Mouse (Mus musculus) heart, postnatal 0 days (tissue): ENCODE results near the gene Suds3. TPM values are rescaled to one million over a fixed set of nuclear protein-coding genes. Genes with fewer than 3 reads are reported as not detected.
A peak's percentile ranks its signal among the peaks of the same experiment; 100 is the strongest.

ENCODE experiments used
- ATAC-seq: fragments of 200-750 bp; cut with Nextera tagmentation; 2 replicates; pipeline ENCODE4 v1.8.0; 2017; ENCODE audit warnings: low read depth, moderate number of reproducible peaks, moderate library complexity; ENCODE audit not compliant: insufficient read depth
- DNase-seq: peaks from one replicate; pipeline ENCODE4 v3.0.0-alpha.2; 2016; ENCODE audit warnings: low spot score
- H3K27ac ChIP-seq: fragments of 300-500 bp; sonication (generic); 2 replicates; pipeline ENCODE4 v1.5.1; 2014; ENCODE audit warnings: low read depth, mild to moderate bottlenecking
- H3K27me3 ChIP-seq: fragments of 300-500 bp; sonication (generic); 2 replicates; pipeline ENCODE4 v1.6.1; 2014; ENCODE audit warnings: low read length, mixed read lengths; ENCODE audit not compliant: control insufficient read depth, insufficient read depth
- H3K36me3 ChIP-seq: fragments of 300-500 bp; sonication (generic); replicated peaks from 2 replicates; pipeline ENCODE4 v1.6.1; 2014; ENCODE audit warnings: low read length, mixed read lengths; ENCODE audit not compliant: control insufficient read depth, insufficient read depth
- H3K4me1 ChIP-seq: fragments of 300-500 bp; sonication (generic); 2 replicates; pipeline ENCODE4 v1.6.1; 2014; ENCODE audit warnings: antibody characterized with exemption; ENCODE audit not compliant: control insufficient read depth, insufficient read depth
- H3K4me2 ChIP-seq: fragments of 300-500 bp; sonication (generic); 2 replicates; pipeline ENCODE4 v1.6.1; 2014; ENCODE audit warnings: low read depth, mild to moderate bottlenecking, low read length, moderate library complexity
- H3K4me3 ChIP-seq: fragments of 300-500 bp; sonication (generic); 2 replicates; pipeline ENCODE4 v1.5.1; 2014; ENCODE audit warnings: low read depth, low read length
- H3K9ac ChIP-seq: fragments of 300-500 bp; sonication (generic); replicated peaks from 2 replicates; pipeline ENCODE4 v1.6.1; 2014; ENCODE audit warnings: low read depth, low read length, mixed read lengths
- H3K9me3 ChIP-seq: fragments of 300-500 bp; sonication (generic); replicated peaks from 2 replicates; pipeline ENCODE4 v1.6.1; 2016; ENCODE audit warnings: low read length; ENCODE audit not compliant: control insufficient read depth
- CTCF ChIP-seq: IDR thresholded peaks from 2 replicates; pipeline ENCODE4 v1.5.1; 2016; ENCODE audit warnings: antibody characterized with exemption, control low read depth, low read depth
- EP300 ChIP-seq: IDR thresholded peaks from 2 replicates; pipeline ENCODE4 v1.6.1; 2016; ENCODE audit warnings: antibody characterized with exemption, low read depth
- WGBS: fragments of 180-500 bp; shearing (Covaris S2); extraction: QIAGEN DNeasy Blood & Tissue Kit; methylation state at CpG from one replicate; pipeline ENCODE4 v1.1.7; 2014; 5-methylcytosine and 5-hydroxymethylcytosine counted together
- polyA plus RNA-seq: library from polyadenylated mRNA; unstranded; fragments of >200 nt; fragmentation: Nextera tagmentation; extraction: Ambion mirVana; gene quantifications from 2 replicates; pipeline ENCODE4 v1.2.1, GENCODE M21; 2015
- total RNA-seq: library from RNA; depleted of rRNA; stranded (reverse); fragments of >200 nt; gene quantifications from 2 replicates; pipeline ENCODE4 v1.2.3, GENCODE M21; 2014; ENCODE audit warnings: low replicate concordance

The Suds3 gene
- total and polyA plus RNA-seq, 2 experiments from 2014 or later = 36.9 to 50.1 TPM

DNA sequence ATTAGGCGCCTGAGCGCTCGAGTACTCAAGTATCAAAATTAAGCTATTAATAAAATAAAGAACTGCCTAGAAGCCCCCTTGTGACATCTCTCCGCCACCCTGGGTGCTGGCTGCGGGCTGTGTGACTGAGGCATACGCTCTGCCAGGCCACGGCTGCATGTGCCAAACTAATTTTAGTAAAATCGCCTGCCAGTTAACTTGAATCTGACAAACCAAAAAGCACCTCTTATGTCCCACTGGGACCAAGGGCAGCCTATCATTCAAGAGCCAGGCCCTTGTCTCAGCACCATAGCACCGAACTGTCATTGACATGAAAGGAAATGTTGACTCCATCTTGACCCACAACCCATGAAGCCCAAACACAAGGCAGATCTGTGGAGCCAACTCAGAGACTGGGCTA, 10.2 kb downstream of the Suds3 start:
- H3K9me3 ChIP-seq = no peaks in the 10 kb centered on the region
- ATAC-seq (no peak), DNase-seq (no peak)
- H3K4me1 ChIP-seq = no peaks in the 10 kb centered on the region
- 69% methylated on average over 9 of the region's 9 CpGs for WGBS
- no peak overlapping the region for H3K27ac ChIP-seq
- H3K9ac ChIP-seq = no peak overlapping the region
- TF ChIP-seq CTCF = no peak
- TF ChIP-seq EP300 = no peak
- H3K36me3 ChIP-seq = peaks cover 90% of the 10 kb centered on the region
- no peak overlapping the region for H3K4me3 ChIP-seq
- H3K27me3 ChIP-seq = no peaks in the 10 kb centered on the region
- H3K4me2 ChIP-seq = no peak overlapping the region

DNA sequence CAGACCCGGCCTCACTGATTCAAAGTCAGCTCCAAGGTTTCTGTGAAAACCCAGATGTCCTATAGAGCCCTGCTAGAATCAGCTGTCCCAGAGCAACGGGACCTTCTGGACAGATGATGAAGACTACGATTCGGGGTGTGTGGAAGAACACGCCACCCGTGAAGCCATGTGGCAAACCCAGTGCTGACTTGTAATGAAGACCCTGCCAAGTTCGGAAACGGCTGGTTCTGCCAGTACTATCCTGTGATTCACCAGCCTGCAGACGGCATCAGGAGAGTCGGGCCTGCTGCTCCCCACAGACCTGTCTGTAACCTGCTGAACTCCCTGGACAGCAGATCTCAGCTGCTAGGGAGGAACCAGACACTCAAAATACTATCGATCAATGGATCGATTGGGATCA, 11.6 kb downstream of the Suds3 start:
- no peaks in the 10 kb centered on the region for H3K9me3 ChIP-seq
- H3K4me2 ChIP-seq = no peak overlapping the region
- DNase-seq (no peak), ATAC-seq (no peak)
- H3K27ac ChIP-seq = no peak overlapping the region
- H3K4me3 ChIP-seq = no peak overlapping the region
- TF ChIP-seq CTCF = no peak
- TF ChIP-seq EP300 = no peak
- H3K9ac ChIP-seq = no peak overlapping the region
- WGBS = 96% methylated on average over 12 of the region's 12 CpGs
- H3K27me3 ChIP-seq = no peaks in the 10 kb centered on the region
- no peaks in the 10 kb centered on the region for H3K4me1 ChIP-seq
- H3K36me3 ChIP-seq = peaks cover 99% of the 10 kb centered on the region

DNA sequence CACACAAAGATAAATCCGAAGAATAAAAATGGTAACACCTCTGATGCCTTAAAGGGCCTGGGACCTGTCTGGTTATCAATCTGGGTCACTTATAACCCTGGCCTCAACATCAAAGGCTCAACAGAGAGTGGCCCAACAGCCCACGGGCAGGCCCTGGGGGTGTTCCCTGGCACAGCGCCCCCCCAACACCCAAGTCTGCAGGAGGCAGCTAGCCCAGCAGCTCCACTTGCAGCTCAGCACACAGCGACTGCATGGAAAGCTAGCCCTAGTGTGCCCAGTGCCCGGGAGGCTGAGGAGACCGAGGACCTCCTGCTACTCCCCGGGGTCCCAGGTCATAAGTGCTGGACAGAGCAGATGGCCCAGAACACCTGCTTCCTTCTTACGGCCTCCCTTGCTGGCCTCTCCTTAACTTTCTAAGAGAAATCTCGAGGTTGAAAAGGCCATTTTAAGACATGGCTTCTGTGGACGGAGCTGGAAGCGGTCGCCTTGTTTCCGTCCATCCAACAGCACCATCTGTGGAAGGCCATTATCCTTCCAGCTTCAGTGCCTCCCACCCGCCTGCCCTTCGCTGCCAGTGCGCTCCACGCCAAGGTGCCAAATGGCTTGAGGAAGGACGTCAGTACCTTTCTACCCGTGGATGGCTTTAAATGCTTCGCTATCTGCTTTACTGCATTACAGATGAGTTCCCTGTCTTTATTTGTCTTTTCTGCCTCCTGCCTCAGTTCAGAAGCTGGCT, 12.6 kb downstream of the Suds3 start:
- no peaks in the 10 kb centered on the region for H3K4me1 ChIP-seq
- no peaks in the 10 kb centered on the region for H3K9me3 ChIP-seq
- peaks cover 98% of the 10 kb centered on the region for H3K36me3 ChIP-seq
- no peak overlapping the region for H3K4me2 ChIP-seq
- no peak overlapping the region for H3K9ac ChIP-seq
- WGBS = 92% methylated on average over 20 of the region's 20 CpGs
- TF ChIP-seq EP300 = no peak
- no peak for TF ChIP-seq CTCF
- no peaks in the 10 kb centered on the region for H3K27me3 ChIP-seq
- H3K27ac ChIP-seq = no peak overlapping the region
- H3K4me3 ChIP-seq = no peak overlapping the region
- DNase-seq = no peak
- ATAC-seq = no peak

DNA sequence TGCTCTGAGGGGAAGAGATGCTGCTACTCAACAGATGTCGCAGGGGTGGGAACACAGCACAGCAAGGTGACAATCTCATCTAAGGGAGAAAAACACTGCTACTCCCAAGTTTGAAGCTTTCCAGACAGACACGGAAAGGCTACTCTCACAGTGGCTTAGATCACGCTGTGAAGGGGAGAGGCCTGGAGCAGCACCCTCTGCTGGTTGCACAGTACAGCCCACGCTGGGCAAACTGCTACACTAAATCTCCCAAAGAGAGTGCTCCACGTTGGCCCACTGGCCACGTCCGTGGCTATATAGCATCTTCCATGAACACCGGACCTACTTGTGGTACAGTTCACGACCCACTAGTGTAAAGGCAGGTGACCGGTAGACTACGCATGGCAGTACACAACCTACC, 16.2 kb downstream of the Suds3 start:
- Histone ChIP-seq H3K4me3 (no peak overlapping the region), H3K36me3 (peaks cover 62% of the 10 kb centered on the region), H3K9me3 (no peaks in the 10 kb centered on the region), H3K9ac (no peak overlapping the region), H3K27ac (no peak overlapping the region), H3K27me3 (no peaks in the 10 kb centered on the region), H3K4me2 (no peak overlapping the region), H3K4me1 (no peaks in the 10 kb centered on the region)
- DNase-seq (no peak), ATAC-seq (no peak)
- TF ChIP-seq CTCF (no peak), EP300 (no peak)
- WGBS = 84% methylated on average over 11 of the region's 11 CpGs

DNA sequence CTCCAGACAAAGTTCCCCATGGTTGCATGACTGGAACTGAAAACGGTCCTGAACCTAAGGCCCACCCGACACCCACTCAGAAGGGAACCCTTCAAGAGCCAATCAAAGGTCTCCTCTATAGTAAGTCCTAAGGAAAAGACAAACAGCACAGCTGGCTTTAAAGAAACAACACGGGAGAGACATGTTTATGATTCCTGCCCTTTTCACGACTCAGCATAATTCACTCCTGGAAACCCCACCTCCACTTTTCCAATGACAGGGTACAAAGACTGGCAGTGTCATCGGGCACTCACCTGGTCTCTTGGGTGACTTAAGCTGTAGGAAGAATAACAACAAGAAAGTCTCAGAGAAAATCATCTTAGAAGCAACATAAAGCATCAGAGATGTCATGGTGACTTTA, 16.9 kb downstream of the Suds3 start:
- Histone ChIP-seq H3K9me3 (no peaks in the 10 kb centered on the region), H3K36me3 (peaks cover 57% of the 10 kb centered on the region), H3K27me3 (no peaks in the 10 kb centered on the region), H3K27ac (no peak overlapping the region), H3K4me2 (no peak overlapping the region), H3K9ac (no peak overlapping the region), H3K4me3 (no peak overlapping the region), H3K4me1 (no peaks in the 10 kb centered on the region)
- DNase-seq (no peak), ATAC-seq (no peak)
- no peak for TF ChIP-seq CTCF
- TF ChIP-seq EP300 = no peak
- 88% methylated on average over 5 of the region's 5 CpGs for WGBS

DNA sequence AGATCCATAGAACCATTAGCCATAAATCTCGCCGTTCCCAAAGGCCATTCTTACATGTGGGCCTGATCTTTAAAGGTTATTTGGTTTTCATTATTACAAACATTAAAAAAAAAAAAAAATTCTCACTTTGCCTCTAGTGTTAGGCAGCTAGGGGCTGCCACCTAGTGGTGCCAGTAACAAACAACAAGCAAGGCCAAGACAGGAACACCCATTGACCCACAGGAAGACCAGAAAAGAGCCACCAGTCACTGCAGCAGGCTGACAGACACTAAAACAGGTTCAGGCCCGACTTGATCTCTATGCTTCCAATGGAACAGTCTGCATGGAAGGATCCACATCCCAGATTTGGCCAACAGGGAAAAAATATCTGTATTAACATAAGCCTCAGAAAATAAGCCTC, 19.2 kb downstream of the Suds3 start:
- no peaks in the 10 kb centered on the region for H3K27me3 ChIP-seq
- H3K4me1 ChIP-seq = no peaks in the 10 kb centered on the region
- DNase-seq = peak; percentile 45
- WGBS = 42% methylated on average over 3 of the region's 3 CpGs
- no peaks in the 10 kb centered on the region for H3K9me3 ChIP-seq
- TF ChIP-seq CTCF = peak; percentile 78
- TF ChIP-seq EP300 = no peak
- H3K9ac ChIP-seq = no peak overlapping the region
- ATAC-seq = no peak
- H3K4me3 ChIP-seq = no peak overlapping the region
- no peak overlapping the region for H3K4me2 ChIP-seq
- H3K27ac ChIP-seq = no peak overlapping the region
- H3K36me3 ChIP-seq = peaks cover 58% of the 10 kb centered on the region
